Mouse (Mus musculus) ZHBTc4 (cell line): ENCODE measurements at regions not wholly inside any gene's neighbourhood (a gene's known extent, or its start where the extent isn't known, plus 50 kb on each side); places are given as distances from the start of the nearest gene placed in this dataset.

Experiments used
- DNase-seq: peaks from one replicate; pipeline ENCODE4 v3.0.0-alpha.2; 2011; ENCODE audit warnings: low read depth, low spot score

- no peak for DNase-seq
Measured at GRCm38 (mm10) chr8:115428528-115429290, 278.9 kb downstream of the Maf start.

- DNase-seq = no peak
Measured at GRCm38 (mm10) chr8:115428022-115428421, 279.6 kb downstream of the Maf start.

- no peak for DNase-seq
Measured at GRCm38 (mm10) chr8:115427490-115427889, 280.1 kb downstream of the Maf start.

GRCm38 (mm10) chr8:115426543-115426942 lies 281.1 kb downstream of the Maf start:
- DNase-seq = no peak

GRCm38 (mm10) chr8:115425360-115425759 lies 282.2 kb downstream of the Maf start:
- no peak for DNase-seq

GRCm38 (mm10) chr8:115423682-115424081 lies 283.9 kb downstream of the Maf start:
- DNase-seq = no peak

- DNase-seq = no peak
Measured at GRCm38 (mm10) chr8:115423056-115423455, 284.5 kb downstream of the Maf start.

GRCm38 (mm10) chr8:115420536-115420935 lies 287.1 kb downstream of the Maf start:
- DNase-seq = no peak

GRCm38 (mm10) chr8:115420131-115420530 lies 287.5 kb downstream of the Maf start:
- no peak for DNase-seq

GRCm38 (mm10) chr8:115418056-115418455 lies 289.5 kb downstream of the Maf start:
- no peak for DNase-seq

GRCm38 (mm10) chr8:115414061-115414473 lies 293.5 kb downstream of the Maf start:
- no peak for DNase-seq

- DNase-seq = no peak
Measured at GRCm38 (mm10) chr8:115411756-115412155, 295.8 kb downstream of the Maf start.

GRCm38 (mm10) chr8:115411061-115411460 lies 296.5 kb downstream of the Maf start:
- no peak for DNase-seq

GRCm38 (mm10) chr8:115410191-115410590 lies 297.4 kb downstream of the Maf start:
- no peak for DNase-seq

GRCm38 (mm10) chr8:115407535-115407934 lies 300.1 kb downstream of the Maf start:
- DNase-seq = no peak

GRCm38 (mm10) chr8:115403601-115404000 lies 304.0 kb downstream of the Maf start:
- no peak for DNase-seq

GRCm38 (mm10) chr8:115402471-115403197 lies 305.0 kb downstream of the Maf start:
- DNase-seq = peak; percentile 12
